Comparison of ENCODE assay signal across 12 mouse cellular contexts in the genomic region with DNA sequence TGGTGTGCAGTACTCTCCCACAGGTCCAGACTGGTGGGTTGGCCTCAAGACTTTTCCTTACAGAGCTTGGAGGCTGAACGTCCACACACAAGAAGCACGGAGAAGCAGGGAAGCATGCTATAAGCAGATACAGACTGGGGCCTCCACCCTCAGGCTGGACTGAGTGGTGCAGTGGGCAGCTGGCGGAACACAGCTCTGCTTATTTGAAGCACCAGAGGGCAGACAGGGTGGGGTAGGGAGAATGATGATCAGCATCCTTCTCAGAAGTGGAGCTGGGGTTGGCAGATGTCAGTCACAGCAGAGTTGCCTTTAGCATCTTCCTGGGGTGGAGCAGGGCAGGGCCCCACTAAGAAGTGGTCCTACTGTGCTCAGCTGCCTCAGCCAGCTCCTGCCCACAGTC.
A peak's percentile ranks its signal among the peaks of the same experiment; 100 is the strongest.
DNase-seq lines count a peak whose midpoint lies in the region; ATAC-seq and TF ChIP-seq lines count a peak whose summit lies in the region.
"Had no signal": no experiment of that assay in that cellular context is flagged by ENCODE, and none has a peak within 500 bp of the region (broad histone marks: within the 10 kb centered on the region; RNA-seq: fewer than 3 reads in every experiment).

No protein-coding gene starts in this region.

- no peaks in the 10 kb centered on the region for H3K27me3 ChIP-seq in embryonic facial prominence, embryonic 15.5 days
- no peaks in the 10 kb centered on the region for H3K27me3 ChIP-seq in intestine, embryonic 16.5 days (replicated peaks; ENCODE audit: control insufficient read depth, insufficient read depth, low read length)
- H3K27me3 ChIP-seq in neural tube, embryonic 15.5 days (replicated peaks) = no peaks in the 10 kb centered on the region

- H3K4me1 ChIP-seq in embryonic facial prominence, embryonic 15.5 days = peaks cover 36% of the 10 kb centered on the region
- H3K4me1 ChIP-seq in intestine, embryonic 16.5 days (ENCODE audit: control insufficient read depth, insufficient read depth, low read length) = peaks cover 34% of the 10 kb centered on the region
- H3K4me1 ChIP-seq in neural tube, embryonic 15.5 days = peaks cover 41% of the 10 kb centered on the region

- DNase-seq in layer of hippocampus, adult 2 months (ENCODE audit: low spot score in 2 of 2) = no peak
- DNase-seq in layer of hippocampus, postnatal 10 days (ENCODE audit: low spot score in 2 of 2) = no peak
- DNase-seq in cerebellum, adult 18-20 months = no peak
- no peak for DNase-seq in frontal cortex, postnatal 14 days (ENCODE audit: low spot score in 2 of 2)
- DNase-seq in right cerebral cortex, postnatal 4 days = no peak
- DNase-seq: cerebellum, adult 8-10 months; kidney, adult 8-10 months had no signal

- H3K36me3 ChIP-seq in embryonic facial prominence, embryonic 15.5 days = no peaks in the 10 kb centered on the region
- H3K36me3 ChIP-seq in intestine, embryonic 16.5 days (ENCODE audit: control insufficient read depth, insufficient read depth, low read length) = no peaks in the 10 kb centered on the region
- no peaks in the 10 kb centered on the region for H3K36me3 ChIP-seq in neural tube, embryonic 15.5 days

- H3K4me3 ChIP-seq in layer of hippocampus, adult 2 months = no peak overlapping the region
- no peak overlapping the region for H3K4me3 ChIP-seq in embryonic facial prominence, embryonic 15.5 days (replicated peaks)
- no peak overlapping the region for H3K4me3 ChIP-seq in intestine, embryonic 16.5 days (ENCODE audit: low read length)
- H3K4me3 ChIP-seq in neural tube, embryonic 15.5 days (replicated peaks) = no peak overlapping the region

- H3K4me2 ChIP-seq in embryonic facial prominence, embryonic 15.5 days (replicated peaks) = no peak overlapping the region
- H3K4me2 ChIP-seq in intestine, embryonic 16.5 days (ENCODE audit: low read depth, low read length) = no peak overlapping the region
- no peak overlapping the region for H3K4me2 ChIP-seq in neural tube, embryonic 15.5 days
- H3K4me2 ChIP-seq: heart, embryonic 11.5 days had no signal

- no peak for ATAC-seq in embryonic facial prominence, embryonic 15.5 days (ENCODE audit: insufficient number of reproducible peaks, low FRiP score, low TSS enrichment, low read depth)
- ATAC-seq in intestine, embryonic 16.5 days = peak; percentile 37; the same call in 1 of the 2 replicates
- ATAC-seq in neural tube, embryonic 15.5 days (ENCODE audit: low FRiP score) = 0 out of 2 replicates have a peak, but pooled peaks have one; percentile 7

- no peaks in the 10 kb centered on the region for H3K9me3 ChIP-seq in embryonic facial prominence, embryonic 15.5 days (replicated peaks)
- no peaks in the 10 kb centered on the region for H3K9me3 ChIP-seq in intestine, embryonic 16.5 days (ENCODE audit: control insufficient read depth, low read length)
- no peaks in the 10 kb centered on the region for H3K9me3 ChIP-seq in neural tube, embryonic 15.5 days (replicated peaks)

- 35% methylated on average over 3 of the region's 3 CpGs for WGBS in embryonic facial prominence, embryonic 15.5 days
- 45% methylated on average over 3 of the region's 3 CpGs for WGBS in intestine, embryonic 16.5 days
- WGBS in neural tube, embryonic 15.5 days = 46% methylated on average over 3 of the region's 3 CpGs

- peak overlapping the region; percentile 69 for H3K27ac ChIP-seq in layer of hippocampus, adult 2 months
- 0 out of 2 replicates have a peak overlapping the region, but pooled peaks have one; percentile 29 for H3K27ac ChIP-seq in embryonic facial prominence, embryonic 15.5 days (replicated peaks)
- H3K27ac ChIP-seq in intestine, embryonic 16.5 days (ENCODE audit: low read length) = peak overlapping the region; percentile 37; the same call in 1 of the 2 replicates
- no peak overlapping the region for H3K27ac ChIP-seq in neural tube, embryonic 15.5 days (replicated peaks)
- H3K27ac ChIP-seq: macrophage had no signal

- TF ChIP-seq CTCF in layer of hippocampus, adult 2 months (conservative IDR thresholded peaks at IDR 0.05) = peak; percentile 35

- H3K9ac ChIP-seq in embryonic facial prominence, embryonic 15.5 days = no peak overlapping the region
- 0 out of 2 replicates have a peak overlapping the region, but pooled peaks have one; percentile 6 for H3K9ac ChIP-seq in intestine, embryonic 16.5 days (ENCODE audit: low read depth, low read length)
- no peak overlapping the region for H3K9ac ChIP-seq in neural tube, embryonic 15.5 days (replicated peaks)
